ENCODE assay signal across 8 mouse cellular contexts in the genomic region with DNA sequence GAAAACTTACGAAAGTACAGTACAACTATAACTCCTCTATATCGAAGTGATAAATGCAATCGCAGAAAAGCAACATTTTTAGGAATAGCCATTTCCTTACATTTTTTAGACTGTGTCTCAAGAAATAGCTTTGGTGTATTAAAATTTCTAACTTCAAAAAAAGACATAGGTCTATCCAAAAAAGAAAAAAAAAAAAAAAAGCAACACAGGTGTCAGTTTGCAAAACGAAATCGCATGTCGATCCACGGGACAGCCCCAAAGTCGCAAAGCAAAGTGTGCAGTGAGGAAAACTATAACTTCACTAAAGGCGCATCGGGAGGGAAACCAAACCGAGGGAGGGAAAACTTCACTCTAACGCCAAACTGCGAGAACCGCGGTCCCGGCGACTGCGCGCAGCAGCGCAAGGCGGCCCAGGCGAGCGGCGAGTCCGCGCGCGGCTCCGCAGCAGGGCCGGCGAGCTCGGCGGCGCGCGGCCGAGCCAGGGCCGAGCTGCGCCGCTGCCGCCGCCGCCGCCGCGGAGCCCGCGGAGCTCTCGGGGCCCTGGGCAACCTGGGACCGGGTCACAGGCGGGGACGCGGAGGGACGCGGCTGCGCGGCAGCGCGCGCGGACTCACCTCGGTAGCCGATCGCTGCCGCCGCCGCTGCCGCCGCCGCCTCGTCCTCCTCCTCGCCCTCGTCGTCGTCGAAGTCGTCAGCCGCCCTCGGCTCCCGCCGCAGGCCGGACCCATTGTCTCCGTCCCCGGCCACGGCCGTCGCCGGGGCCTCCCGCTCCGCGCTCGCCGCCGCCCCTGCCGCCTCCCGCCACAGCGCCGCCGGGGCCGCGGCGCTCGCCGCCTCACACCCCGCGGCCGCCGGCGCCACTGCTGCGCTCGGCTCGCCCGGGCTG. TPM values are rescaled to one million over a fixed set of nuclear protein-coding genes. Genes with fewer than 3 reads are reported as not detected.
DNase-seq lines count a peak whose midpoint lies in the region; ATAC-seq and TF ChIP-seq lines count a peak whose summit lies in the region.

No protein-coding gene starts in this region.

- H3K27ac ChIP-seq in heart, embryonic 14.5 days (replicated peaks in 1 of 2; ENCODE audit: control insufficient read depth in 1 of 2, insufficient read depth in 1 of 2, low read depth in 2 of 2, low read length in 2 of 2) = peak overlapping the region; percentile 85 to 94
- peak overlapping the region; percentile 94 for H3K27ac ChIP-seq in liver, postnatal 0 days (ENCODE audit: low read depth)
- peak overlapping the region; percentile 95 for H3K27ac ChIP-seq in neural tube, embryonic 13.5 days (replicated peaks)

- H3K27me3 ChIP-seq in heart, embryonic 14.5 days (ENCODE audit: control insufficient read depth, insufficient read depth, low read length) = no peaks in the 10 kb centered on the region
- H3K27me3 ChIP-seq in liver, postnatal 0 days (ENCODE audit: insufficient read depth, low read length) = no peaks in the 10 kb centered on the region
- no peaks in the 10 kb centered on the region for H3K27me3 ChIP-seq in neural tube, embryonic 13.5 days

- no peak for TF ChIP-seq EP300 in liver, postnatal 0 days (IDR thresholded peaks at IDR 0.05; ENCODE audit: low read depth)

- no peak for TF ChIP-seq CTCF in brain, embryonic 14.5 days (IDR thresholded peaks at IDR 0.05; ENCODE audit: borderline replicate concordance, extremely low read depth, insufficient read depth, insufficient read length)
- no peak for TF ChIP-seq CTCF in liver, postnatal 0 days (IDR thresholded peaks at IDR 0.05; ENCODE audit: low read depth)

- H3K9ac ChIP-seq in heart, embryonic 14.5 days (ENCODE audit: low read length) = peak overlapping the region; percentile 98
- H3K9ac ChIP-seq in liver, postnatal 0 days (replicated peaks) = peak overlapping the region; percentile 92
- H3K9ac ChIP-seq in neural tube, embryonic 13.5 days = peak overlapping the region; percentile 98

- peak; percentile 59 for TF ChIP-seq POLR2A in brain, embryonic 14.5 days (IDR thresholded peaks at IDR 0.05; ENCODE audit: borderline replicate concordance, extremely low read depth, insufficient read depth, insufficient read length, poor library complexity, severe bottlenecking)

- peaks cover 16% of the 10 kb centered on the region for H3K36me3 ChIP-seq in heart, embryonic 14.5 days (ENCODE audit: control insufficient read depth, insufficient read depth, low read length)
- peaks cover 23% of the 10 kb centered on the region for H3K36me3 ChIP-seq in liver, postnatal 0 days (replicated peaks; ENCODE audit: insufficient read depth, low read length)
- peaks cover 20% of the 10 kb centered on the region for H3K36me3 ChIP-seq in neural tube, embryonic 13.5 days

- peak overlapping the region; percentile 90 for H3K4me2 ChIP-seq in heart, embryonic 14.5 days (ENCODE audit: low read length)
- peak overlapping the region; percentile 82 for H3K4me2 ChIP-seq in liver, postnatal 0 days (ENCODE audit: low read depth, low read length)
- peak overlapping the region; percentile 77 for H3K4me2 ChIP-seq in neural tube, embryonic 13.5 days

- peak; percentile 39 for ATAC-seq in erythroid progenitor cell, adult 5-6 weeks (replicated peaks; ENCODE audit: low FRiP score, poor library complexity, severe bottlenecking)
- peak; percentile 76 for ATAC-seq in heart, embryonic 14.5 days (ENCODE audit: insufficient number of reproducible peaks, insufficient read depth, low FRiP score, low read depth)
- ATAC-seq in liver, postnatal 0 days = peak; percentile 75
- peak; percentile 86 for ATAC-seq in neural tube, embryonic 13.5 days (ENCODE audit: low read depth)

- H3K4me1 ChIP-seq in heart, embryonic 14.5 days (ENCODE audit: control insufficient read depth in 2 of 2, insufficient read depth in 2 of 2, low read length in 2 of 2) = peaks cover 8 to 12% of the 10 kb centered on the region in 2 experiments
- H3K4me1 ChIP-seq in liver, postnatal 0 days (ENCODE audit: insufficient read depth) = peaks cover 10% of the 10 kb centered on the region
- peaks cover 27% of the 10 kb centered on the region for H3K4me1 ChIP-seq in neural tube, embryonic 13.5 days (replicated peaks)

- H3K4me3 ChIP-seq in heart, embryonic 14.5 days (ENCODE audit: control insufficient read depth in 1 of 2, insufficient read depth in 1 of 2, low read depth in 1 of 2, low read length in 2 of 2) = peak overlapping the region; percentile 82 to 84
- peak overlapping the region; percentile 78 for H3K4me3 ChIP-seq in liver, postnatal 0 days (ENCODE audit: low read depth, low read length)
- H3K4me3 ChIP-seq in neural tube, embryonic 13.5 days = peak overlapping the region; percentile 85

- 1% methylated on average over 97 of the region's 113 CpGs for WGBS in heart, embryonic 14.5 days
- WGBS in liver, postnatal 0 days (ENCODE audit: insufficient replicate concordance) = 2% methylated on average over 83 of the region's 113 CpGs
- 1% methylated on average over 64 of the region's 113 CpGs for WGBS in neural tube, embryonic 13.5 days

- H3K9me3 ChIP-seq in heart, embryonic 14.5 days (ENCODE audit: control insufficient read depth, low read length) = no peaks in the 10 kb centered on the region
- H3K9me3 ChIP-seq in liver, postnatal 0 days (ENCODE audit: low read length) = no peaks in the 10 kb centered on the region
- H3K9me3 ChIP-seq in neural tube, embryonic 13.5 days = 0 out of 2 replicates have a peak, but pooled peaks cover 2% of the 10 kb centered on the region

- DNase-seq in CD8-positive naive resting alpha-beta T cell, adult 2 months (ENCODE audit: low read depth in 2 of 2, low spot score in 2 of 2) = peak; percentile 20 to 26
- peak; percentile 81 for DNase-seq in brain, embryonic 14.5 days (ENCODE audit: low read depth)
- peak; percentile 79 for DNase-seq in kidney, postnatal 14 days
- DNase-seq in liver, postnatal 0 days = peak; percentile 77
- peak; percentile 79 for DNase-seq in testis, postnatal 14 days (ENCODE audit: low spot score)

RNA-seq across cellular contexts. Expression of a gene that starts 43.3 kb away (rescaled TPM):
- polyA plus RNA-seq in brain, embryonic 14.5 days (2012; rRNA removed) = 16.4 and 17.2 TPM in 2 replicates
- 39.8 and 41.1 TPM in 2 replicates for total RNA-seq in erythroid progenitor cell, adult 5-6 weeks (2015; ENCODE audit: low replicate concordance)
- total RNA-seq in erythroid progenitor cell, adult 5-6 weeks (2017; ENCODE audit: low replicate concordance) = 42.1 and 49.1 TPM in 2 replicates
- 6.4 and 7.8 TPM in 2 replicates for polyA plus RNA-seq in heart, embryonic 14.5 days (2014; fragmentation: Nextera tagmentation; extraction: Ambion mirVana)
- polyA plus RNA-seq in liver, postnatal 0 days (2015; fragmentation: Nextera tagmentation; extraction: Ambion mirVana) = 2.8 and 3.1 TPM in 2 replicates
- 4.7 and 5.1 TPM in 2 replicates for polyA plus RNA-seq in neural tube, embryonic 13.5 days (2015; fragmentation: Nextera tagmentation; extraction: Ambion mirVana)

RNA-seq across cellular contexts. Expression of a gene that starts 44.0 kb away (rescaled TPM):
- 9.3 and 11.5 TPM in 2 replicates for polyA plus RNA-seq in brain, embryonic 14.5 days (2012; rRNA removed)
- total RNA-seq in erythroid progenitor cell, adult 5-6 weeks (2015; ENCODE audit: low replicate concordance) = 0.36 TPM in 1 of 2 replicates, not detected in the other
- 3.3 TPM in 1 of 2 replicates, not detected in the other for total RNA-seq in erythroid progenitor cell, adult 5-6 weeks (2017; ENCODE audit: low replicate concordance)
- 8.4 and 9.6 TPM in 2 replicates for polyA plus RNA-seq in heart, embryonic 14.5 days (2014; fragmentation: Nextera tagmentation; extraction: Ambion mirVana)
- polyA plus RNA-seq in liver, postnatal 0 days (2015; fragmentation: Nextera tagmentation; extraction: Ambion mirVana) = 14.8 and 15.4 TPM in 2 replicates
- 22.7 and 24.4 TPM in 2 replicates for polyA plus RNA-seq in neural tube, embryonic 13.5 days (2015; fragmentation: Nextera tagmentation; extraction: Ambion mirVana)

Comparison
In these comparisons a context has a peak if more than half of its experiments do, and no peak if none do; other contexts are left out.
1. Peak in every context shown above with its lines: DNase-seq, ATAC-seq, H3K4me3 ChIP-seq and H3K27ac ChIP-seq.
2. DNase-seq: peak in every context shown above with its lines; median percentile 81 in brain, embryonic 14.5 days; 79 in kidney, postnatal 14 days; 79 in testis, postnatal 14 days; 77 in liver, postnatal 0 days; 23 in CD8-positive naive resting alpha-beta T cell, adult 2 months.